Mouse (Mus musculus) kidney, embryonic 16.5 days (tissue): Measurements from ENCODE around the gene Aacs. TPM values are rescaled to one million over a fixed set of nuclear protein-coding genes. Genes with fewer than 3 reads are reported as not detected.
"Not testable (repeated sequence)": the region's sequence is repeated elsewhere in the genome, so short reads cannot be mapped to it uniquely, and the experiment has no call there.

Experiments
- ATAC-seq: fragments of 200-750 bp; cut with Nextera tagmentation; 2 replicates; pipeline ENCODE4 v1.8.0; 2017; ENCODE audit warnings: moderate TSS enrichment; ENCODE audit not compliant: low FRiP score, low TSS enrichment
- H3K27ac ChIP-seq: fragments of 300-500 bp; sonication (generic); 2 replicates; pipeline ENCODE4 v1.5.1; 2014; ENCODE audit warnings: low read length
- H3K27me3 ChIP-seq: fragments of 300-500 bp; sonication (generic); 2 replicates; pipeline ENCODE4 v1.6.1; 2014; ENCODE audit warnings: low read length, control low read depth, mixed read lengths; ENCODE audit not compliant: insufficient read depth
- H3K36me3 ChIP-seq: fragments of 300-500 bp; sonication (generic); 2 replicates; pipeline ENCODE4 v1.6.1; 2014; ENCODE audit warnings: low read length, control low read depth, mixed read lengths; ENCODE audit not compliant: insufficient read depth
- H3K4me1 ChIP-seq: fragments of 300-500 bp; sonication (generic); 2 replicates; pipeline ENCODE4 v1.6.1; 2014; ENCODE audit warnings: low read length, control low read depth, mixed read lengths; ENCODE audit not compliant: insufficient read depth
- H3K4me2 ChIP-seq: fragments of 300-500 bp; sonication (generic); replicated peaks from 2 replicates; pipeline ENCODE4 v1.6.1; 2014; ENCODE audit warnings: low read depth, low read length
- H3K4me3 ChIP-seq: fragments of 300-500 bp; sonication (generic); 2 replicates; pipeline ENCODE4 v1.5.1; 2014; ENCODE audit warnings: mild to moderate bottlenecking, low read length
- H3K9ac ChIP-seq: fragments of 300-500 bp; sonication (generic); replicated peaks from 2 replicates; pipeline ENCODE4 v1.6.1; 2014; ENCODE audit warnings: low read length
- H3K9me3 ChIP-seq: fragments of 300-500 bp; sonication (generic); 2 replicates; pipeline ENCODE4 v1.6.1; 2016; ENCODE audit warnings: low read length, control low read depth
- WGBS: fragments of 180-500 bp; shearing (Covaris S2); extraction: QIAGEN DNeasy Blood & Tissue Kit; methylation state at CpG from one replicate; pipeline ENCODE4 v1.1.7; 2014; 5-methylcytosine and 5-hydroxymethylcytosine counted together
- polyA plus RNA-seq: library from polyadenylated mRNA; unstranded; fragments of >200 nt; fragmentation: Nextera tagmentation; extraction: Ambion mirVana; gene quantifications from 2 replicates; pipeline ENCODE4 v1.2.1, GENCODE M21; 2015

Aacs gene
- 39.8 and 41.1 TPM in 2 replicates for polyA plus RNA-seq

DNA sequence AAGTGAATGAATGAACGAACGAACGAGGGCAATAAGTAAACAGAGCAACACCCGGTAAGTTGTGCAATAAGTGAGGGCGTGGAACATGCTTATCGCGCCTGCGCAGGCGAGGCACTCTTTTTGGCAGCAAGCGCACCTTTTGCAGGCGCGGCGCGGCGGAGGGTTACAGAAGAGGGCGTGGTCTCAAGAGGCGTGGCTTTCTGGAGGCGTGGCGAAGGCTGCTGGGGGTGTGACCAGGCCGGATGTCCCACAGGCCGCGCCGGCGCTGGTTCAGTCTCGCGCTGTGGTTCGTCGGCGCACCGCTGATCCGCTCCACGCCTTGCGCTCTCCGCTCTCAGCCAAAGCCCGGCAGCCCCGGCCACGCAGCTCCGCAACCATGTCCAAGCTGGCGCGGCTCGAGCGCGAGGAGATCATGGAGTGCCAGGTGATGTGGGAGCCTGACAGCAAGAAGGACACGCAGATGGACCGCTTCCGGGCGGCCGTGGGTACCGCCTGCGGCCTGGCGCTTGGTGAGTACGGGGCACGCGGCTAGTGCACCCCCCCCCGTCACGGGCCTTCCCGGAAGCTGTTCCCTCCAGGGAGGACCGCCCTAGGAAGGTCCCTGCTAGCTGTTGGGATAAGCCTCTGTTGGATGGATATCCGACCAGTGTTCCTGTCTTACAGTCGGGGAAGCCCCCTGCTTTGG lies at the start of gene Aacs:
Gene Aacs, plus strand, starts transcription at position 214 of the 685 bp plus-strand sequence.
- WGBS = under 1% methylated on average over 60 of the region's 60 CpGs

DNA sequence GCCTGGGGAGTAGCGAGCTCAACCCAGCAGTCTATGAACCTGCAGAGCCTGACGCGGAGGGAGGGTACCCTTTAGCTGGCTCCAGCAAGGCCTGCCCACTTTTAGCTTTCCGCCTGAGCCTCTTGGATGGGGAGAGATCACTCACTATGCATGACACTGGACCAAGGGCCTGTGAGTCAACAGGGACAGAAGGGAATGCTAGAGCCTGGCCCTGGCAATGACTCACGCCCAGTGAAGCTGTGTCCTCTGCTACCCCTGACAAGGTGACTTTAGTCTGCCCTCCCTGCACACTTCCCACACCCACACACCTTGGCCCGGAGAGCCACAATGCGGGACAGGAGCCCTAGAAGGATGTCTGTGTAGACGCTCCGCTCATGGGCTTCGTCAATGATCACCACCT lies 49.3 kb upstream of the Aacs start:
- Histone ChIP-seq H3K4me3 (no peak overlapping the region), H3K9ac (no peak overlapping the region), H3K9me3 (no peaks in the 10 kb centered on the region), H3K4me2 (no peak overlapping the region), H3K36me3 (peaks cover 91% of the 10 kb centered on the region), H3K27ac (no peak overlapping the region), H3K27me3 (no peaks in the 10 kb centered on the region), H3K4me1 (no peaks in the 10 kb centered on the region)
- no peak for ATAC-seq
- 92% methylated on average over 10 of the region's 10 CpGs for WGBS

More for the DNA sequence above, at the start of gene Aacs:
- peak within 1 kb of the TSS; percentile 89 for H3K4me2 ChIP-seq
- no peaks in the 10 kb centered on the region for H3K9me3 ChIP-seq
- peaks cover 21% of the 10 kb centered on the region for H3K4me1 ChIP-seq
- peak; percentile 92 for ATAC-seq
- peak within 1 kb of the TSS; percentile 64 for H3K27ac ChIP-seq
- peak within 1 kb of the TSS; percentile 83 for H3K4me3 ChIP-seq
- H3K27me3 ChIP-seq = no peaks in the 10 kb centered on the region
- peak within 1 kb of the TSS; percentile 78 for H3K9ac ChIP-seq
- no peaks in the 10 kb centered on the region for H3K36me3 ChIP-seq

GRCm38 (mm10) chr5:125432324-125432723 lies 43.3 kb upstream of the Aacs start:
- WGBS = 97% methylated on average over 2 of the region's 2 CpGs
- H3K9ac ChIP-seq, H3K27me3 ChIP-seq, H3K27ac ChIP-seq, H3K9me3 ChIP-seq, H3K4me3 ChIP-seq, ATAC-seq, H3K4me2 ChIP-seq: not testable (repeated sequence)
- H3K36me3 ChIP-seq = peaks cover 41% of the 10 kb centered on the region
- peaks cover 12% of the 10 kb centered on the region for H3K4me1 ChIP-seq

DNA sequence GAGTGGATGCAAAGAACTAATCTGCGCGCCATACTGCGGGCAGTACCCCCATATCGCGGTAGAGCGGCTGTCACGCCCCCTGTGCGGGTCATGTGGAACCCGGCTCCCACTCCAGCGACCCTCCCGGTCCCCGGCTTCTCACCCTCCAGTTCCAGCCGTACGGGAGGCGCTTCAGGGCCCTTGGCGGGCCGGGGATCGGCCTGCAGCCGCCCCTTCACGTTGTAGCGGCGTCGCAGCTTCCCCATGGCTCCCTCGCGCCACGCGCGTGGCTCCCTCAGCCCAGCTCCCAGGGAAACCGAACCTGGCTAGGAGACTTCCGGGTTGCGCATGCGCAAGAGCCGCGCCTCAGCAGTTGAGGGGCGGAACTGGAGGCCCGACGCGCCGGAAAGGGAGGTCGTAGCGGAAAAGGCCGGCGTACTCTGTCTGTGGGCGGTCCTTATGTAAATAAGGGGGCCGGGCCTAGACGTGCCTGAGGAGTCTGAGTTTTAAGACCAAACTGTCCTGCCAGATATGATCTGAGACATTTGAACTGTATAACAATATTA lies 41.7 kb upstream of the Aacs start, which contains the start of gene Dhx37:
Gene Dhx37, minus strand, starts transcription at position 329 of the 545 bp plus-strand sequence.
- Histone ChIP-seq H3K9me3 (no peaks in the 10 kb centered on the region), H3K4me1 (peaks cover 12% of the 10 kb centered on the region), H3K9ac (peak within 1 kb of the TSS; percentile 83), H3K36me3 (peaks cover 28% of the 10 kb centered on the region), H3K27me3 (no peaks in the 10 kb centered on the region), H3K4me3 (peak within 1 kb of the TSS; percentile 84), H3K27ac (0 out of 2 replicates have a peak within 1 kb of the TSS, but pooled peaks have one; percentile 44), H3K4me2 (peak within 1 kb of the TSS; percentile 71)
- WGBS = under 1% methylated on average over 46 of the region's 46 CpGs
- ATAC-seq = peak; percentile 98

- H3K9me3 ChIP-seq, H3K27me3 ChIP-seq, H3K9ac ChIP-seq, ATAC-seq, H3K27ac ChIP-seq: not testable (repeated sequence)
- H3K4me2 ChIP-seq = peak overlapping the region; percentile 71
- peak overlapping the region; percentile 84 for H3K4me3 ChIP-seq
- WGBS = 59% methylated on average over 15 of the region's 15 CpGs
- H3K4me1 ChIP-seq = peaks cover 12% of the 10 kb centered on the region
- H3K36me3 ChIP-seq = peaks cover 23% of the 10 kb centered on the region
These were observed 41.3 kb upstream of the Aacs start for GRCm38 (mm10) chr5:125434347-125434746.

DNA sequence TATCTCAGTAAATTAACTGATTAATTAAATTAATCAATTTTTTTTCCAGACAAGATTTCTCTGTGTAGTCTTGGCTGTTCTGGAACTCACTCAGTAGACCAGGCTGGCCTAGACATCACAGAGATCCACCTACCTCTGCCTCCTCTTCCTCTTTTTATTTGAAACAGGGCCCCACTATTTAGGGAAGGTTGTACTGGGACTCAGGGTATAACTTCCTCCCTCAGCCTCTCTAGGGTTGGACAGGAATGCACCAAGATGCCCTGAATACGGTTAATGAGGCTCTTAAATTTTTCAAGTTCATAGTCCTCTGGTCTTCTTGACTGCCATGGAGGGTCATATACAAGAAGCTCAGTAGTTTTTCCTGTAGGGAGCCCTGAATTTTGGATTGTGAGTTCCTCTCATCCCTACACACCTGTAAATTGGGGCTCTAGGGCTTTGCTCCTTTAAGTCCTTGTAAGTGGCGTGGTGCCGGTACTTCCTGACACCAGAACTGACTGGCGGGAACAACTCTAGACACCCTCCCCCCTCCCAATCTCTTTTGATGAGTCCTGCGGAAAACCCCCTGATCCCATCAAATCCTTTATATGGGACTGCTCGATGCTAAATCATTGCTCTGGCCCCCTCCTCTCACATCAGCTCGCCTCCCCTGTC lies 34.9 kb upstream of the Aacs start:
- no peak overlapping the region for H3K27ac ChIP-seq
- no peaks in the 10 kb centered on the region for H3K27me3 ChIP-seq
- H3K4me3 ChIP-seq = peak overlapping the region; percentile 87
- 4% methylated on average over 7 of the region's 7 CpGs for WGBS
- H3K4me2 ChIP-seq = peak overlapping the region; percentile 79
- peaks cover 12% of the 10 kb centered on the region for H3K4me1 ChIP-seq
- peak overlapping the region; percentile 94 for H3K9ac ChIP-seq
- ATAC-seq = no peak
- no peaks in the 10 kb centered on the region for H3K9me3 ChIP-seq
- no peaks in the 10 kb centered on the region for H3K36me3 ChIP-seq

DNA sequence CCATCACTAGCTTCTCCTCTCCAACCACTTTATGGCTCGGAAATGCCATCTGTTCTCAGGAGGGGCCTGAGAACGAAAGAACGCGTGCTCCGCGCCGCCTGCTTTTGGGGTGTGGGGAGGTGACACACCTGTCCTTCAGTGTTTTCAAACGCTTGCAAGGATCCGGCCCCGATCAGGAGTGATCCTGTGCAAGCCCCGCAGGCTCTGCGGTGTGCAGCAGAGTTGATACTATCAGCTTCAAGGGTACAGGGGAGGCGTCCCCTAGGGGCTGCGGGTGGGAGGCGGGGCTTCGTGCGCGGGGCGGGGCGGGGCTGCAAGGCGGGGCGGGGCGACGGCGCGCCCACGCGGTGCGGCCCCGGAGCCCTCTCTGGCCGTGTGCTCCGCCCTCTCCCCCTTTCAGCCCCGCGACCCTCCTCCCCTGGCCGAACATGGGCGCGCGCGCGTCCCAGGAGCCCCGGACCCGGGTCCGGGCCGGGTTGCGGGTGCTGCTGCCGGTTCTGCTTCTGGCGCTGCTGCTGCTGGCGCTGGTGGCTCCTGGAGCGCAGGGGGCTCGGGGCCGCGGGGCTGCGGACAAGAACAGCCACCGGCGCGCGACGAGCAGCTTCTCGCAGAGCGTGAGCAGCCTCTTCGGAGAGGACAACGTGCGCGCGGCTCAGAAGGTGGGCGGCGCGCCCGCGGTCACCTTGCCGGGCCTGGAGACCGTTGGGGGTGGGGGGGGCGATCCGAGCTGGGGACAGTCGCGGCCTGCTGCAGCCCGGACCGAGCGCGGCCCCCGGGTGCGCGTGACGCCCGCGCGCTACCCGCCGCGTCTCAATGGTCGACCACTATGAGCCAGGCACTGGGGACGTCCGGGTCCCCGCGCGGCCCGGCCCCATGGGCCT lies 34.1 kb upstream of the Aacs start, which contains the start of gene Bri3bp:
Gene Bri3bp, plus strand, starts transcription at position 335 of the 881 bp plus-strand sequence.
- under 1% methylated on average over 63 of the region's 97 CpGs for WGBS
- Histone ChIP-seq H3K4me2 (peak within 1 kb of the TSS; percentile 79), H3K36me3 (no peaks in the 10 kb centered on the region)

DNA sequence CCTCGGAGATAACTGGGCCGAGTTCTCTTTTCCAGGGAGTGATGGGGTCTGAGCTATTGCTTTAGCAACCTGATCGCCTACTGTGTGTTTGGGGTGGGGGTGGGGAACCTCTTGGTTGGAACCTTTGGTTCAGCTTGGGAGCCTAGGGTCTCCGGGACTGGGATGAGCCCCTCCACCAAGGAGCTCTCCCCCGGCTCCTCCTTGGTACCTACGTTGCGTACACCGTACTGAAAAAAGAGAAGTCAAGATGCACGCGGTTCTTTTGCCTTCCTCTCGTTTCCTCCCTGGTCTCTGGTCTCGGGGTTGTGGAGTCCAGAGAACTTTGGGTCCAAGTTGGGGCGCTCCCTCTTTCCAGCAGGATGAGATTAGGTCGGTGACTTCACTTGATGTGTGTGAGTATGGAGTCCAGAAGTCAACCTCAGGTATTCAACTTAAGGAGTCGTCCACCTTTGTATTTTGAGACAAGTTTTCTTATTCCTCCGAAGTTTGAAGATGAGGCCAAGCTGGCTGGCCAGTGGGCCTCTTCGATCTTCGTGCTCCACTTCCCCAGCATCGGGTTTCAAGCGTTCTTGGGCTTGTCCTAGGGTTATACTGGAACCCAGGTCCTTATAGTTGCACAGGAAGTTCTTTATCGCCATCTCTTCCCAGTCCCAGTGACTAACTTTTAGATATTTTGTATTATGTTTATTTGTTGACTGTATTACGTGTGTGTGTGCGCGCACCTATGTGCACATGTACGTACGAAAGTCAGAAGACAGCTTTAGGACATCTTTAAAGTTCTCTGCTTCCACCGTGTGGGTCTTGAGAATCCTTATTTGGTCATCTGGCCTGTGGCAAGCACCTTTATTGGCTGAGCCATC lies 33.2 kb upstream of the Aacs start:
- Histone ChIP-seq H3K9me3 (no peaks in the 10 kb centered on the region), H3K4me3 (peak overlapping the region; percentile 87), H3K27ac (peak overlapping the region; percentile 80), H3K9ac (peak overlapping the region; percentile 94), H3K36me3 (no peaks in the 10 kb centered on the region), H3K4me1 (peaks cover 15% of the 10 kb centered on the region), H3K4me2 (peak overlapping the region; percentile 79), H3K27me3 (no peaks in the 10 kb centered on the region)
- 18% methylated on average over 27 of the region's 27 CpGs for WGBS
- no peak; the same call in 1 of the 2 replicates for ATAC-seq

More for the DNA sequence above, 34.1 kb upstream of the Aacs start, which contains the start of gene Bri3bp:
- H3K4me3 ChIP-seq = peak within 1 kb of the TSS; percentile 87
- peaks cover 15% of the 10 kb centered on the region for H3K4me1 ChIP-seq
- H3K9ac ChIP-seq = peak within 1 kb of the TSS; percentile 94
- H3K9me3 ChIP-seq = no peaks in the 10 kb centered on the region
- H3K27me3 ChIP-seq = no peaks in the 10 kb centered on the region
- ATAC-seq = peak; percentile 94
- H3K27ac ChIP-seq = peak within 1 kb of the TSS; percentile 80
